Mouse (Mus musculus) CD4-positive, CD25-positive, alpha-beta regulatory T cell, adult 2 months (primary cell): ENCODE data around the gene 1500009C09Rik.

Experiments used
- DNase-seq: peaks from one replicate; pipeline ENCODE4 v3.0.0-alpha.2; 2012; ENCODE audit warnings: low read depth, low spot score

The 1500009C09Rik gene

GRCm38 (mm10) chr15:82252097-82252496, at the start of gene 1500009C09Rik:
1500009C09Rik (plus strand) TSS chr15:82252397.
- DNase-seq, result no peak

- DNase-seq, result no peak
These were observed 49.1 kb upstream of the 1500009C09Rik start for GRCm38 (mm10) chr15:82203090-82203489.

GRCm38 (mm10) chr15:82203611-82204351, 48.4 kb upstream of the 1500009C09Rik start:
- no peak for DNase-seq

- DNase-seq, result no peak
These were observed 47.4 kb upstream of the 1500009C09Rik start for GRCm38 (mm10) chr15:82204680-82205371.

- DNase-seq, result no peak
These were observed 45.7 kb upstream of the 1500009C09Rik start for GRCm38 (mm10) chr15:82206365-82207104.

GRCm38 (mm10) chr15:82207105-82207459, 45.1 kb upstream of the 1500009C09Rik start:
- DNase-seq, result no peak

- DNase-seq, result no peak
These were observed 44.5 kb upstream of the 1500009C09Rik start for GRCm38 (mm10) chr15:82207504-82208219.

GRCm38 (mm10) chr15:82208307-82208706, 43.9 kb upstream of the 1500009C09Rik start:
- no peak for DNase-seq

- no peak for DNase-seq
These were observed 42.7 kb upstream of the 1500009C09Rik start for GRCm38 (mm10) chr15:82209295-82210050.

- DNase-seq, result no peak
These were observed 41.4 kb upstream of the 1500009C09Rik start for GRCm38 (mm10) chr15:82210801-82211200.

- no peak for DNase-seq
These were observed 40.9 kb upstream of the 1500009C09Rik start for GRCm38 (mm10) chr15:82211281-82211680.

- DNase-seq, result peak; percentile 20
These were observed 40.1 kb upstream of the 1500009C09Rik start for GRCm38 (mm10) chr15:82211911-82212751.

- no peak for DNase-seq
These were observed 39.5 kb upstream of the 1500009C09Rik start, which contains the start of gene Shisa8 for GRCm38 (mm10) chr15:82212752-82213063. Shisa8 (minus strand) TSS chr15:82212815.

GRCm38 (mm10) chr15:82213222-82213621, 39.0 kb upstream of the 1500009C09Rik start:
- DNase-seq, result no peak

- DNase-seq, result no peak
These were observed 36.7 kb upstream of the 1500009C09Rik start for GRCm38 (mm10) chr15:82215332-82216046.

GRCm38 (mm10) chr15:82216142-82216827, 35.9 kb upstream of the 1500009C09Rik start:
- no peak for DNase-seq

- DNase-seq, result no peak
These were observed 35.2 kb upstream of the 1500009C09Rik start for GRCm38 (mm10) chr15:82217039-82217438.

- DNase-seq, result no peak
These were observed 34.2 kb upstream of the 1500009C09Rik start for GRCm38 (mm10) chr15:82217980-82218379.
